Mouse (Mus musculus): Measurements from ENCODE around the gene Gm49355. TPM values are rescaled to one million over a fixed set of nuclear protein-coding genes. Genes with fewer than 3 reads are reported as not detected.

Gene Gm49355
- polyA plus RNA-seq, 1 experiment, result 0.52 TPM

- no peak overlapping the region for H3K9ac ChIP-seq (ENCODE audit: low read depth, poor library complexity, severe bottlenecking)
- no peak for TF ChIP-seq POLR2A (IDR thresholded peaks at IDR 0.05; ENCODE audit: insufficient read depth, low read length)
- no peak for TF ChIP-seq EP300 (IDR thresholded peaks at IDR 0.05; ENCODE audit: insufficient read depth, low read depth, low read length)
- no peak for TF ChIP-seq CTCF (IDR thresholded peaks at IDR 0.05; ENCODE audit: low read depth, low read length)
- no peaks in the 10 kb centered on the region for H3K9me3 ChIP-seq (replicated peaks; ENCODE audit: control insufficient read depth, insufficient read depth, low read length, poor library complexity, severe bottlenecking)
- no peaks in the 10 kb centered on the region for H3K27me3 ChIP-seq (ENCODE audit: control insufficient read depth, insufficient read depth, low read length, poor library complexity, severe bottlenecking)
- no peak overlapping the region for H3K4me3 ChIP-seq (ENCODE audit: low read depth, low read length)
- no peaks in the 10 kb centered on the region for H3K4me1 ChIP-seq (ENCODE audit: control insufficient read depth, insufficient read depth, low read length)
- H3K27ac ChIP-seq (ENCODE audit: insufficient read depth, low read length), result no peak overlapping the region
- H3K36me3 ChIP-seq (ENCODE audit: control insufficient read depth, insufficient read depth, low read length, poor library complexity, severe bottlenecking), result no peaks in the 10 kb centered on the region
Observed at GRCm38 (mm10) chr14:12299171-12299570, 15.4 kb downstream of the Gm49355 start.

- Histone ChIP-seq H3K4me1 (ENCODE audit: control insufficient read depth, insufficient read depth, low read length) (no peaks in the 10 kb centered on the region), H3K9me3 (replicated peaks; ENCODE audit: control insufficient read depth, insufficient read depth, low read length, poor library complexity, severe bottlenecking) (no peaks in the 10 kb centered on the region), H3K9ac (ENCODE audit: low read depth, poor library complexity, severe bottlenecking) (no peak overlapping the region), H3K4me3 (ENCODE audit: low read depth, low read length) (no peak overlapping the region), H3K27ac (ENCODE audit: insufficient read depth, low read length) (no peak overlapping the region), H3K36me3 (ENCODE audit: control insufficient read depth, insufficient read depth, low read length, poor library complexity, severe bottlenecking) (no peaks in the 10 kb centered on the region), H3K27me3 (ENCODE audit: control insufficient read depth, insufficient read depth, low read length, poor library complexity, severe bottlenecking) (no peaks in the 10 kb centered on the region)
- TF ChIP-seq POLR2A (IDR thresholded peaks at IDR 0.05; ENCODE audit: insufficient read depth, low read length) (no peak), EP300 (IDR thresholded peaks at IDR 0.05; ENCODE audit: insufficient read depth, low read depth, low read length) (no peak)
Observed at GRCm38 (mm10) chr14:12299654-12300053, 15.9 kb downstream of the Gm49355 start.

DNA sequence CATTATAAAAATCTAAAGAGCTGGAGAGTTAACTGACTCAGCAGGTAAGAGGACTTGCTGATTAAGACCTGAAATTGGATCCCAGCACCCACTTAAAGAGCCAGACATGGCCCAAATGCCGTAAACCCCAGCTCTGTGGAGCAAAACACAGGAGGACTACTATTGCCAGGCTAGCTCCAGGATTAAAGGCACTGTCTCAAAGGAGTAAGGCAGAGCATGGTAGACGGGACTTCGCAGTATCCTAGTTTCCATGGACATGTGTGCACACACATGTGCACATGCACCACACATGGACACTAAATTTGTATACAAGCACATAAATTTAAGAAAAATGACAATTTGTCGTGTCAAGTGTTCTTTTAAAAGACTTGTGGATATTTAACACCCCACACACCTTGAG lies 16.5 kb downstream of the Gm49355 start:
- H3K4me3 ChIP-seq (ENCODE audit: low read depth, low read length), result no peak overlapping the region
- H3K9ac ChIP-seq (ENCODE audit: low read depth, poor library complexity, severe bottlenecking), result no peak overlapping the region
- no peaks in the 10 kb centered on the region for H3K4me1 ChIP-seq (ENCODE audit: control insufficient read depth, insufficient read depth, low read length)
- H3K27ac ChIP-seq (ENCODE audit: insufficient read depth, low read length), result no peak overlapping the region
- H3K9me3 ChIP-seq (replicated peaks; ENCODE audit: control insufficient read depth, insufficient read depth, low read length, poor library complexity, severe bottlenecking), result no peaks in the 10 kb centered on the region
- H3K27me3 ChIP-seq (ENCODE audit: control insufficient read depth, insufficient read depth, low read length, poor library complexity, severe bottlenecking), result no peaks in the 10 kb centered on the region
- no peaks in the 10 kb centered on the region for H3K36me3 ChIP-seq (ENCODE audit: control insufficient read depth, insufficient read depth, low read length, poor library complexity, severe bottlenecking)
- no peak for TF ChIP-seq CTCF (IDR thresholded peaks at IDR 0.05; ENCODE audit: low read depth, low read length)
- TF ChIP-seq POLR2A (IDR thresholded peaks at IDR 0.05; ENCODE audit: insufficient read depth, low read length), result no peak
- TF ChIP-seq EP300 (IDR thresholded peaks at IDR 0.05; ENCODE audit: insufficient read depth, low read depth, low read length), result no peak

DNA sequence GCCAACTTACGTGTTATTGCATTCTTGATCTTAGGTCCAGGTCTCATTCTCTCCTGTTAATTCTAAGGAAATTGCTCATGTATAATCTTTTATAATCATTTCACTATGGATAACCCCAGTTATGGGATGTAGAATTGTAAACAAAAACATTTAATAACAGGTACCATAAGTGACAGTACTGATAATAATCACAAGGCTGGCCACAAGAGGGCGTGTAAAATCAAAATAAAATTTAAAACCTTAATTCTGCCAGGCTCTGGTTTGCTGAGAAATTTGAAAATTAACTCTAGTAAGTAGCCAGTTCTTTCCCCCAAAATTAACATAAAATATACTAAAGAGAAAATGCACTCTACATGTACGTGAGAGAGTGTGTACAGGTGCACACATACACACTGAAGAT lies 16.9 kb downstream of the Gm49355 start:
- no peaks in the 10 kb centered on the region for H3K4me1 ChIP-seq (ENCODE audit: control insufficient read depth, insufficient read depth, low read length)
- no peaks in the 10 kb centered on the region for H3K36me3 ChIP-seq (ENCODE audit: control insufficient read depth, insufficient read depth, low read length, poor library complexity, severe bottlenecking)
- H3K9ac ChIP-seq (ENCODE audit: low read depth, poor library complexity, severe bottlenecking), result no peak overlapping the region
- TF ChIP-seq POLR2A (IDR thresholded peaks at IDR 0.05; ENCODE audit: insufficient read depth, low read length) (no peak), CTCF (IDR thresholded peaks at IDR 0.05; ENCODE audit: low read depth, low read length) (no peak), EP300 (IDR thresholded peaks at IDR 0.05; ENCODE audit: insufficient read depth, low read depth, low read length) (no peak)
- H3K4me3 ChIP-seq (ENCODE audit: low read depth, low read length), result no peak overlapping the region
- no peaks in the 10 kb centered on the region for H3K9me3 ChIP-seq (replicated peaks; ENCODE audit: control insufficient read depth, insufficient read depth, low read length, poor library complexity, severe bottlenecking)
- H3K27ac ChIP-seq (ENCODE audit: insufficient read depth, low read length), result no peak overlapping the region
- H3K27me3 ChIP-seq (ENCODE audit: control insufficient read depth, insufficient read depth, low read length, poor library complexity, severe bottlenecking), result no peaks in the 10 kb centered on the region

- TF ChIP-seq EP300 (IDR thresholded peaks at IDR 0.05; ENCODE audit: insufficient read depth, low read depth, low read length) (no peak), CTCF (IDR thresholded peaks at IDR 0.05; ENCODE audit: low read depth, low read length) (no peak)
- no peaks in the 10 kb centered on the region for H3K4me1 ChIP-seq (ENCODE audit: control insufficient read depth, insufficient read depth, low read length)
Observed at GRCm38 (mm10) chr14:12303106-12303505, 19.3 kb downstream of the Gm49355 start.

DNA sequence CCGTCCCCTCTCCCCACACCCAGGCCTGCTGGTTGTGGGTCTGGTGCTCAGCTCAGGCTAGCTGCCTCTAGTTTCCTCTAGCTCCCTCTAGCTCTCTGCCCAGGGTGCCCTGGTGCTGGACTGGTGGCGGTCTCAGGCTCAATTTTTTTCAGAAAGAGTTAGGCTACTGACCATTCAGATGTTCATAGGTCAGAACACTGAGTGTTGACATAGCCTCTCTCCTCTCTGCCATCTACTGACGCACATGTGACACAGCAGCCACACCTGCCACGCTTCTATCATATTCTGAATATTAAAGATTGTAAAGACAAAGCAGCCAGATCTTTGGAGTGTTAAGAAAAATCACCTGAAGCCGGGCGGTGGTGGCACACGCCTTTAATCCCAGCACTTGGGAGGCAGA lies 49.8 kb downstream of the Gm49355 start:
- Histone ChIP-seq H3K27me3 (ENCODE audit: control insufficient read depth, insufficient read depth, low read length, poor library complexity, severe bottlenecking) (peaks cover 2% of the 10 kb centered on the region; the same call in 1 of the 2 replicates), H3K9me3 (replicated peaks; ENCODE audit: control insufficient read depth, insufficient read depth, low read length, poor library complexity, severe bottlenecking) (no peaks in the 10 kb centered on the region), H3K9ac (ENCODE audit: low read depth, poor library complexity, severe bottlenecking) (no peak overlapping the region), H3K4me3 (ENCODE audit: low read depth, low read length) (no peak overlapping the region), H3K4me1 (ENCODE audit: control insufficient read depth, insufficient read depth, low read length) (no peaks in the 10 kb centered on the region), H3K36me3 (ENCODE audit: control insufficient read depth, insufficient read depth, low read length, poor library complexity, severe bottlenecking) (no peaks in the 10 kb centered on the region), H3K27ac (ENCODE audit: insufficient read depth, low read length) (no peak overlapping the region)
- TF ChIP-seq POLR2A (IDR thresholded peaks at IDR 0.05; ENCODE audit: insufficient read depth, low read length), result no peak
- TF ChIP-seq CTCF (IDR thresholded peaks at IDR 0.05; ENCODE audit: low read depth, low read length), result no peak
- no peak for TF ChIP-seq EP300 (IDR thresholded peaks at IDR 0.05; ENCODE audit: insufficient read depth, low read depth, low read length)

More at GRCm38 (mm10) chr14:12303106-12303505, 19.3 kb downstream of the Gm49355 start:
- Histone ChIP-seq H3K9ac (ENCODE audit: low read depth, poor library complexity, severe bottlenecking) (no peak overlapping the region), H3K27ac (ENCODE audit: insufficient read depth, low read length) (no peak overlapping the region), H3K36me3 (ENCODE audit: control insufficient read depth, insufficient read depth, low read length, poor library complexity, severe bottlenecking) (no peaks in the 10 kb centered on the region), H3K9me3 (replicated peaks; ENCODE audit: control insufficient read depth, insufficient read depth, low read length, poor library complexity, severe bottlenecking) (no peaks in the 10 kb centered on the region), H3K4me3 (ENCODE audit: low read depth, low read length) (no peak overlapping the region), H3K27me3 (ENCODE audit: control insufficient read depth, insufficient read depth, low read length, poor library complexity, severe bottlenecking) (no peaks in the 10 kb centered on the region)
